Mouse (Mus musculus): ENCODE data around the gene Art2b. TPM values are rescaled to one million over a fixed set of nuclear protein-coding genes. Genes with fewer than 3 reads are reported as not detected.
"Not testable (repeated sequence)": the region's sequence is repeated elsewhere in the genome, so short reads cannot be mapped to it uniquely, and the experiment has no call there.

The Art2b gene
- total RNA-seq (2022) = not detected

DNA sequence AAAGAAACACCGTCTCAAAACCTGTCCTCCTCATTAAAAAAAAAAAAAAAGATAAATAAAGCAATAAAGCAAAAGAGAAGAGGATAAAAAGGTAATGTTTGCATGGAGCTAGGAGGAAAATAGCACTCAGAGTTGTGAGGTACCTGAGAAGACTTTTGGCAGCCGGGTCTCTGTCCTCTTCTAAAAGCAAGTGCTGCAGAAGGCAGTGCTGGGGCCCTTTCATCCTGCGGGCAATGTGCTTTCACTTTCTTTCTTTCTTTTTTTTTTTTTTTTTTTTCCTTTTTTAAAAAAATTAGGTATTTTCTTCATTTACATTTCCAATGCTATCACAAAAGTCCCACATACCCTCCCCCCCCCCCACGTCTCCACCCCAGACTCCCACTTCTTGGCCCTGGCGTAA is at the start of gene Art2b:
Gene Art2b, minus strand, starts transcription at position 193 of the 400 bp plus-strand sequence.
- DNase-seq (ENCODE audit: low spot score) = no peak

DNA sequence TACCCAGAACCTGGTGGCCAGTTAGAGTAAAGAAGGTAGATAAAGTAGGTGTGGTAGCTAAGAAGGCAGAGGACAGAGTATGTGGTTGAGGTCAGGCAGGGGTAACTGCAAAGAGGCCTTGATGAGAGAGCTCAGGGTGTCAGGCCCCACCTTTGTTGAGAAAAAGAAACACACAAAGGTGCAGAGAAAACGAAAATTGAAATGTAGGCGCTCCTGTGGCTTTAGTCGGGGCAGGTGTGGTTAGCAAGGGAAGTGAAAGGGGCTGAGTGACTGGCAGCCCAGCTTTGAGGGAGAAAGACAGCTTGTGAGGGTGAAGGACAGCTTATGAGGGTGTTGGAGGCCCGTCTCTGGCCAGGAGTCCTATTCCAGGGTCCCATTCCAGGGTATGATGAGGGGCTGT is 49.1 kb upstream of the Art2b start:
- DNase-seq (ENCODE audit: low spot score) = no peak

DNA sequence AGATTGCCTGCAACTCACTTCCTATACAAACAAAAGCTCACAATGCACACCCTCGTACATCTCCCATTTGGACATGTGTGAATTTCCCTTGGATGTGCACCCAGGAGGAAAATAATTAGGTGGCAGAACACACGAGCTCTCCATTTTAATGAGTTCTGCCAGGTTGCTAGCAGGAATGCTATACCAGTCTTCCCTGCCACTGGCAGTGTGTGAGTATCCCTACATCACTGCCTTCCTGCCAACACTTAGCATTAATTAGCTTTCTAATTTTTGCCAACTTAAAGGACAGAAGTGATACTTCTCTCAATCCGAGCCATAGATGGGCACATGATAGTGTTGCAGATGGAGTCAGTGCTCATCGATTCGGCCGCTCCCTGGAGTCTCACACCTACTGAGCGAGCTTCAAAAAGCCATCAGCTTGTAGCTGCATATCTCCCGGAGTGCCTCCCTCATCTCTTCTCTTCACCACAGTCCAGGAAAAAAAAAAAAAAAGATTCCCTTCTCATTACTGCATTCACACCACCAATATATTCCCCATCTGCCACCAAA is 48.3 kb upstream of the Art2b start:
- no peak for DNase-seq (ENCODE audit: low spot score)

DNA sequence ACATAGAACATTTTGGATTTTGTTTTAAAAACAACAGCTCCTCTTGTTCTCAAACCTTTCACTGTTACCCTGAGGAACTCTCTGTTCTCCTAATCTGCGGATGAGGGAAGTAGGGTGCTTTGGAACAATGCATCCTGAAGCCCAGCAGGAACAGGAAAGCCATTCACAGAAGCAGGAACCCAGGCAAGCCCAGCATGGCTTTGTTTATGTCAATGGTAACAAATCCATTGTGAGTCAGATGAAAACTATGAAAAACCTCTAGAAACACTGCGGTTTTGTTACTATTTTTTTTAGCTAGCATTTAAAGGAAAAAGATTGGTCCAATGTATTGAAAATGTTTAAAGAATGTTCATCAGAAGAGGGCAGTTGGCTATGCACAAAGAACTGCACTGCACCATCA is 43.1 kb upstream of the Art2b start:
- DNase-seq (ENCODE audit: low spot score) = no peak

DNA sequence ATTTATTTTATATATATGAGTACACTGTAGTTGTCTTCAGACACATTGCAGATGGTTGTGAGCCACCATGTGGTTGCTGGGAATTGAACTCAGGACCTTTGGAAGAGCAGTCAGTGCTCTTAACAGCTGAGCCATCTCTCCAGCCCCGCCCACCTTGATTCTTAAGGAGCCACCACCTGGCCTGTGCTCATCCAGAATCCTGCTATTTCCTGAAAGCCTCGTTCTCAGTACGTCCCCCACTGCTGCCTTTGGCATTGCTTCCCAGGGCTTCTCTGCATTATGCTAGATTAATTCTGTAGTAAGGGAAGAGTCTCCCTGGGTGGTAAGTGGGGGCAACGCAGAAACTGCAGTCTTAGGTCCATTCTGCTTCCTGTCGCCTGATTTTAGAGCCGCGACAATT is 41.8 kb upstream of the Art2b start:
- not testable (repeated sequence) for DNase-seq (ENCODE audit: low spot score)

DNA sequence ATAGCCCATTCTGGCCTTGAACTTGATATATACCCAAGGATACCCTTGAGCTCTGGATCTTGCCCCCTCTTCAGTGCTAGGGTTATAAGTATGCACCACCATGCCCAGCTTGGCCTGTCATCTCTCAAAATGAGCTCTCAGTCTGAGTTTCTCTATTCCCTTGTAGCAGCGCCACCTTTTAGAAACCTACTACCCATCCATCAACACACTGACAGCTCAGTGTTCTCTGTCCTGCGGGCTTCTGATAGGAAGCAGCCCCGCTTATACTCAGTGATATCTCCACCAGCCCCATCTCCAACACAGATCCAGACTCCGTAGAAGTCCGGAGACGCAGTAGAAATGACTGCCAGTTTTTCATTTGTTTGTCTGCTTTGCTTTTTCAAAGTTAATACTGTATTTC is 38.9 kb upstream of the Art2b start:
- no peak for DNase-seq (ENCODE audit: low spot score)

DNA sequence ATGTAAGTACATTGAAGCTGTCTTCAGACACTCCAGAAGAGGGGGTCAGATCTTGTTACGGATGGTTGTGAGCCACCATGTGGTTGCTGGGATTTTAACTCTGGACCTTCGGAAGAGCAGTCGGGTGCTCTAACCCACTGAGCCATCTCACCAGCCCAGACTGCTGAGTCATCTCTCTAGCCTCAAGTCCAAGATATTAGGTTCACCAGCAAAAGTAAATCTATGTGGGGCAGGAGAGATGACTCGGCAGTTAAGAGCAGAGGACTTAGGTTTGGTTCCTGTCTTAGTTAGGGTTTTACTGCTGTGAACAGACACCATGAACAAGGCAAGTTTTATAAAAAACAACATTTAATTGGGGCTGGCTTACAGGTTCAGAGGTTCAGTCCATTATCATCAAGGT is 36.5 kb upstream of the Art2b start:
- DNase-seq (ENCODE audit: low spot score) = not testable (repeated sequence)

DNA sequence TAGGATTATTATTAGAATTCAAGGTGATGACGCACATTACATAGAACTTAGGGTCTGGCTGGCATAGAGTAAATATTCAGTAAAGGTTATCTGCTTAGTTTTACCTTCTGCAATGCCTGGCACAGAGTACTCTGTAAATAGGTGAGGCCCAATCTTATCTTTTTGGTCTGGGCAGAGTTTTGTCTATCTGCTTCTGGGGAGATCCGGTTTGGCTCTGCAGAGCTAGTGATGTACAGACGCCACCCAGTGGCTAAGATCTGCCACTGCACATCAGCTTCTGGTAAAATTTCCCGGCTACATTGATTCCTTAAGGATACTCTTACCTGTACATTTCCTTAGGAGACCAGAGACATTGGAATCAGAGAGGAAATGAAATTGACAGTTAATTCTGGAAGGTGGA is 35.0 kb upstream of the Art2b start:
- DNase-seq (ENCODE audit: low spot score) = peak; percentile 14

DNA sequence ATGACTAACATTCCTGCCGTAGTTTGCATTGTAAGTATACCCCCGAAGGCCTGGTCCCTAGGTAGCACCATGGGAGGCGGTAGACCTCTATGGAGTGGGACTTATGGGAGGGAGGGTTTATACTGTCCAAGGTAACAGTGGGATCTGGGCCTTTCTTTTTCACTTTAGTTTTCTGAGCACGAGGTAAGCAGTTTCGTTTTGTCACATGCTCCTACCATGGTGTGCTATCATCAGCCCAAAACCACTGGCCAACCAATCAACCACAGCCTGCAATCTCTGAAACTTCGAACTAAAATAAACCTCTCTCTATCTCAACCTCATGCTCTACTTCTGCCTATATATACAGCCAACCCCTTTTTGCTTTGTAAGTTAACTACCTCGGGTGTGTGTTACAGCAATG is 32.9 kb upstream of the Art2b start:
- no peak for DNase-seq (ENCODE audit: low spot score)

DNA sequence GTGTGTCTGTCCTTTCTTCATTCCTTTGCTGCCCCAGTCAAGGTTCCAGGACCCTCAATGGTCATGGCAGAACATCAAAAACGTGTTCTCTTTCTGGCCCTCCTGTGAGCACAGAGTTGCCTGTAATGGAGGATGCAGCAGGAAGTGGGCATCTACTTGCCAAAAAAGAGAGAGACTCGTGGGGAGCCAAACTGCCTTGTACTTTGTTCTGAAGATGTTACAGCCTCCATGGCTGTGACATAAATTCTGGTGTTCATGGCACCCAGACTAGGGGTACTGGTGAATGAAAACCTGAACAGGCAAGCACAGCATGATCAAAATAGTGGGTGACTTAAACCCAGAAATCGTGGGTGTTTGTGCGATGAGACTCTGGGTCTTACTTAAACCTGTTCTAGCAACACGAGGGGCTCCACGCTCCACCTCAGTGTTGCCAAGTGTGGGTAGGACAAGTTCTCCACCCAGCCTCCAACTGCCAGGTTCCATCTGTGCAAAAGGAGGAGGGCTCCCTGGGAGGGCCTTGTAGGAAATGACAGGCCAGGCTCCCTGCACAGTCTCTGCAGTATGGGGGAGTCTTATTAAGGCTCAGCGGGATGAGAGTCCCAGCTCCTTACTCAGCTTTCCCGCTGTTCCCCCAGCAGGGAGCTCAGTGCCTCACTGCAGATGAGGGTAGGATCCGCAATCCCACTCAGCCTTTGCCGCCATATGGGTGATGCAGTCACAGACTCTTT is 32.2 kb upstream of the Art2b start:
- DNase-seq (ENCODE audit: low spot score) = no peak

DNA sequence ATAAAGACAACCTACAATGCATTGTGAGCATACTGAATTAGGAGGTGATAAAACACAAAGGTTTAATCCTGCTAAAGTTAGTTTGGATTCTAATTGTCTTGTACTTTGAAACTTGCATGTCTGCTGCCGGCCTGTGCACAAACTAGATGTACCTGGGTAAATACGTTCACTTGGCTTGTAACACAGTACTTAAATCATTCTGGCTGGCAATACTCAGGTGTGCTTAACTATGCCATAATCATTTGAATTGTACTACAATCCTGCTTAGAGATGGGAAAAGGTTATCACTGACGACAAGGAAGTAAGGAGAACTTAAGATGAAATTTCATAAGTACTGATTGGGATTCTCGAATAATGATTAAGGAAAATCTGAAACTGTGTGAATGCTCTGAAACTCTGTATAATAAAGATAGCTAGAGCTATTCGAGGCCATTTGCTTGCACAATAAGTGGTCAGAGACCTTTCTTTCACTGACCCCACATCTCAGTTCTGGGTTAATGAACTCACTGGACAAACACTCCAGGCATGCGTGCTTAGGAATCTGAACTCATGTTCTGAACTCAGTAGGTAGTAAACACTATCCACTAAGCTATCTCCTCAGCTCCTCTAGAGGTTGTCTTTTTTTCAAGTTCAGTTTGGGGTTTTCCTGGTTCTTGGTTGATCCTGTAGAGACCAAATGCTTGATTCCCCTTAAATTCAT is 30.9 kb upstream of the Art2b start:
- no peak for DNase-seq (ENCODE audit: low spot score)

DNA sequence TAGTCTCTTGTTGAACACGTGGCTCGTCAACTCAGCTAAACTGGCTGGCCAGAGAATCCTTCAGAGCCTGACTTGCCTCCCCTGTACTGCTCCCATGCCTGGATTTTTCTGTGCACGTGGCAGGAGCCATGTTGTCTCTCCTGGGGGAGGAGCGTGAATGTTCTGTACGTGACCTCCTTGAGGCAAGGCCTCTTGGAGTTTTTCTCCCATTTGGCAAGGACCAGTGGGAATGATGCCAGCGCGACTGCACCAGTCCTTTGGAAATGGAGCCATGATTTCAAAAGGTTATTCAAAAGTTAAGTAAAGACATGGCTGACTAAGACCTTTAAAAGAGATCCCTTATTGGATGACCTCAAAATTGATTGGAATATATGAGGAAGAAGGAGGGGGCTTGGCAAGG is 30.0 kb upstream of the Art2b start:
- no peak for DNase-seq (ENCODE audit: low spot score)

DNA sequence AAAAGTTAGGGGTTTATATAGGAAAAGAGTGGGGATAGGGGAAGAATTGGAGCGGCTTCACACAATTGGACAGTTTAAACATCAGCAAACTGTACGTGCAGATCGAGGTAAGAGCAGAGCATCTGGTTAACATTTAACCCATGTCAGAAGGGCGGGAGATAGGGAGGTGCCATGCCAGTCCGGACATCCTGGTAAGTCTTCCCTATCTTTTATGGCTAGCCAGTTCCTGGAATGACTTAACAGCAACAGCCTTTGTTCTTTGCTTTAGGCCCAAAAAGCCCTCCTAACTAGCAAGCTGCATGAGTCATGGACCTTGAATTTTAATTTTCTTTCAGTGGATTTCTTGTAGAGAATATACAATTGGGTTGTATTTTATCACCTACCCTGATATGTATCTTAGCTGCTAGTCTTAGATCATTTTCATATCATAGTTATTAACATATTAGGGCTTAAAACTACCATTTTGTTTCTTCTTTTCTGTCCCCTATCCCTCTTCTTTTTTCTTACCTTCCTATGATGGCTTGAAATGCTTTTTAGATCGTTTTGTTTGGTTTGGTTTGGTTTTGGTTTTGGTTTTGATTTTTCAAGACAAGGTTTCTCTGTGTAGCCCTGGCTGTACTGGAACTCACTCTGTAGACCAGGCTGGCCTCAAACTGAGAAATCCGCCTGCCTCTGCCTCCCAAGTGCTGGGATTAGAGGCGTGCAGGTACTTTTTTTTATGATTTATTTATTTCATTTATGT is 27.6 kb upstream of the Art2b start:
- DNase-seq (ENCODE audit: low spot score) = not testable (repeated sequence)

DNA sequence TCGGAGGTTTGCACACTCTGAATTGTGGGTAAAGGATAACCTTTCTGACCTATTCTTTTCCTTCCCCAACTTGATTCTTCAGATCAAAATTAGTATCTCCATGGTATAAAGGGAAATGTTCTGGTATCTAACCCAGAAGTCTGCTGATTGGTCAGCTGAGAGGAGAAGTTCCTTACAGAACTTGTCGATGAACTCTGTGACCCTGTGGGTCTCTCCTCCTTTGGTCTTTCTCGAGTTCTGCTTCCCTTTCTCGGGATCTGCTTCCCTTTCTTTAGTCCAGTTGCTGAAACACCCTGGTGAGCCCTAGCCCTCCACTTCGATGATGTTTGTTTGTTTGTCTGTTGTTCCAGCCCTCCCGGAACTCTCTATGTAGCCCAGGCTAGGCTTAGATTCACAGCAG is 22.4 kb upstream of the Art2b start:
- peak; percentile 26 for DNase-seq (ENCODE audit: low spot score)

DNA sequence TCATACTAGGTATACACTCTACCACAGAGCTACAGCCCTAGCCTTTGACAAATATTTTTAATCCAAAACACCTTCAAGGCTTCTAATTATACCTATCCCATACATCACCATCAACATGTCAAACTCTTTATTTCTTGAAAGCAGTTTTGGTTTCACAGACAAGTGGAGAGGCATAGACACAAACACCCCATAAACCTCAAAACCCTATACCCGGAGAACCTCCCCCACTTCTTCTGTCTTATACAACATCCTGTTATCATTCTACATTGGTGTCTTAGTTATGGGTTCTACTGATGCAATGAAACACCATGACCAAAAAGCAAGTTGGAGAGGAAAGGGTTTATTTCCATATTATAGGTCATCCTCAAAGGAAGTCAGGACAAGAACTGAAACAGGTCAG is 15.0 kb upstream of the Art2b start:
- no peak for DNase-seq (ENCODE audit: low spot score)

DNA sequence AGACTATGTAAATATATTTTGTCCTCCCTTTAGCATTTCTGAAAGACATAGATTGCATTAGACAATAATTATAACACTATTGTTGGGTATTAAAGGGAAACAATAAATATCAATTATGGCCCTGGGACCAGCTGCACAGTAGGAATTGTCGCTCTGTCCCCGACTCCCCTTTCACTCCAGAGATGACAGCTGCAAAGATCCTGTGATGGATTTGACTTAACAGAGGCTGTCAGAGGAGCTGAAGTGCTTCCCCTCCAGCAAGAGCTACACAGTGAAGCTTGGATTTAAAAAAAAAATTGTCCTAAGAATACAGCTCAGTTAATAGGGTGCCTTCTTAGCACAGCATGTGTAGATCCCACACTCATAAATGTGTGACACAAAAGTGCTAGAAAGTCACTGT is 13.1 kb upstream of the Art2b start:
- DNase-seq (ENCODE audit: low spot score) = no peak

DNA sequence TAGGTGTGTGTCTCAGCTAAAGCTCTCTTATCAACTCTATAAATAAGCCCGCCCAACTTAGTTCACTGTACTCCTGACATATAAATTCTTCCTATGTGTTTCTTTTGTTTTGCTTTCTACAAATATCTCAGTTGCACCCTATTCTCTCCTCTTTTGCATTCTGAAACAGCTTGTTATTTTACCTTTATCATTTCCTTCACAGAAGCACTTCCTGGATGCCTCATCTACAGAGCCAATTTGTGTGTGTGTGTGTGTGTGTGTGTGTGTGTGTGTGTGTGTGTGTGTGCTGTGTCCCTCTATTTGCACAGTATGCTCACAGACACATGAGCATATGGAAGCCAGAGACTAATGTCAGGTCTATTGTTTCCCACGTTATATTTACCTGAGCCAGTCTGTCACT is 9.6 kb upstream of the Art2b start:
- DNase-seq (ENCODE audit: low spot score) = no peak

DNA sequence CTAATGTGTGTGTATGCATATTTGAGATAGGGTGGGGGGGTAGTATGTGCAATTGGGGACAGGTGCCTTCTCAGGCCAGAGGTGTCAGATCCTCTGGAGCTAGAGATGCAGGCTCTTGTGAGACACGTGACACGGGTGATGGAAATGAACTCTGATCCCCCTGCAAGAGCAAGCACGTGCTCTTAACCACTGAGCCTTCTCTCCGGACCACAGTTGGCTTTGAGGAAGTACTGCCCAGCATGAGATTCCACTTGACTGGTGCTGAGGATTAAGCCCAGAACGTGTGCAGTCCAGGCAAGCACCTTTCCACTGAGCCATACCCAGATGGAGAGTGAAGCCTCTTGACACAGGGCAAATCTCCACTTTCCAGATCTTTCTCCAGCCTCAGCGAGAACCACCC is 1.1 kb downstream of the Art2b start:
- DNase-seq (ENCODE audit: low spot score) = not testable (repeated sequence)

DNA sequence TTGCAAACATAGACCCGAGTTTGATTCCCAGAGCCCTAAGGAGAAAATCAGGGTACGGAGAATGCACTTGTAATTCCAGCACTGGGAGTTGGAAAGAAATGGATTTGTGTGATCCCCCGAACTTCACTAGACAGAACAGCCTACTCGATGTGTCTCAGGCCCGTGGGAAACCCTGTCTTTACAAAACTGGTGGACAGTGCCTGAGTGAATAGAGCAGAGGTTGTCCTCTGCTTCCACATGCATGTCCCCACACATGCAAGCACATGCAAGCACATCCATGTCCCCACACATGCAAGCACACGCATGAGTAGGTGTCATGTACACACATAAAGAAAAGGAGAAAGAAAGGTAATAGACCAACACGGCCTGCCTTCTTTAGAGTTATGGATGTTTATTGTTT is 3.4 kb downstream of the Art2b start:
- DNase-seq (ENCODE audit: low spot score) = no peak

DNA sequence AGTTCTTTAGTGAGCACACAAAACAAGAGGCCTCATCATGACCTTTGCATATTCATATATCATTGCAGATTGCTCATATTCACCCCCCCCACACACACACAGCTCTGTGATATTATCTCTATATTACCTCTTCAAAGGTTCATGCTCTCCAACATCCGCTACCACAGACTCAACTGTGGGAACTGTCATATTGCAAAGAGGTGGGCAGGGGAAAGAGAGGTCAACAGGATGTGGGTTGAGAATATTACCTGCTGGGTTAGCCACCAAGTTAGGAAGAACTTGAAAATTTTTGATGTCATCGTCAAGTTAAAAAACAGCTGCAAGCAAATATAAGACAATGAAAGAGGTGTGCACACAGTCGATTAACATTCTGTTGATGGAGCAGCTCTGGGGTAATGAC is 4.5 kb downstream of the Art2b start:
- not testable (repeated sequence) for DNase-seq (ENCODE audit: low spot score)

DNA sequence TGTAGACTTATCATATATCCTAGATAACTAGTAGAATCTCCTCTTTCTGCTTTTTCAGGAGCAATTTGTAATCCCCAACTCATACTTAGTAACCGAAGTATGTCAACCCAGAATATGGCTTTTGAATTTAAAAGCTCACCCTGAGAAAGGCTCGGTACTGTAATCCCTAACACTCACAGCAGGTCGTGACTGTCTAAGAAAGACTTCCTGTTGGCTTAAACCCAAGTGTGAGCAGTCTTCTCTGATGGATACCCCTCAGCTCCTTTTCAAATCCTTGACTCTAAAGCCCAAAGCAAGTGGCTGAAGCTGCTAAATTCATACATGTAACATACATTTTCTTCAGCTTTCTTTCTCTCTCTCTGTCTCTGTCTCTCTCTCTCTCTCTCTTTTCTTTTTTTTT is 11.0 kb downstream of the Art2b start:
- DNase-seq (ENCODE audit: low spot score) = no peak

DNA sequence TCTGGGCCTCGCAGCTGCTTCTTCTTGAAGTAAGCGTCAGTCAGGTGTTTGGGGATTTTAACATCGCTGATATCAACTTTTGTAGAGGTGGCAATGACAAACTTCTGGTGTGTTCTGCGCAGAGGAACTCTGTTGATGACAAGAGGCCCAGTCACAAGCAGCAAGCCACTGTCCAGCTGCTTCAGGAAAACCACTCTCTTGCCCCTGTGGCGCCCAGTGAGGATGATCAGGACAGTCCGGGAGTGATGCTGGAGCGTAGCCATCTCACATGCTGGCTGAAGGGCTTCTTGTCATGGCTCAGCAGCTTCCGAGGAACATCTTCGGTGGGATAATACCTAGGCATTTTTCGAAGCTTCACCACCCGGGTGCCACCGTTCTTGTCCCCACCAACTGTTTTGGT is 11.8 kb downstream of the Art2b start:
- DNase-seq (ENCODE audit: low spot score) = not testable (repeated sequence)

DNA sequence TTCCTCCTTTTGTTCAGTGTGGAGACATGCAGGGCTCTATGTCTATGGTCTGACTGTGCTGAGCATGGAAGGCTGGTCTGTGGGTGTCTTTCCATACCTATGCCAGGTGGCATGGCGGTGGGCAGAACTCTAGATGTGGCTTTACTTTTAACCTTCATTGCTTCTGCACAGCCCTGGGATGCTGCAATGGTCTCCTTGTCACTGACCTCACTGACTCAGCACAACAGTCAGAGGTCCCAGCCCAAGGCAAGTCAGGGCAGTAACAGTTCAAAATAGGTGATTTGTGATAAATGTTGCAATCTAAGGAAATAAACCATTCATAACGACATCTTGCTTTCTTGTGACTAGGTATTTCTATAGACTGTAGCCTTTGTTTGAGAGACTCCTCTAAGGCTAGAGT is 21.3 kb downstream of the Art2b start:
- no peak for DNase-seq (ENCODE audit: low spot score)
